Mouse (Mus musculus): ENCODE measurements around the gene Ubn2. TPM values are rescaled to one million over a fixed set of nuclear protein-coding genes. Genes with fewer than 3 reads are reported as not detected.
A peak's percentile ranks its signal among the peaks of the same experiment; 100 is the strongest.

Gene Ubn2
- 12.1 and 13.6 TPM in 2 replicates for total RNA-seq (2012; rRNA removed)
- 10 to 100 TPM; 16.0 to 39.4 TPM for polyA plus RNA-seq (2012; ENCODE audit: insufficient read depth in 1 of 2, insufficient read length in 2 of 2, low read depth in 1 of 2, low replicate concordance in 2 of 2, missing spikeins in 1 of 2)

GRCm38 (mm10) chr6:38433261-38434033 lies at the start of gene Ubn2:
Ubn2 (plus strand) TSS chr6:38433950.
- DNase-seq (ENCODE audit: low read depth, low spot score): peak; percentile 99
- 0 out of 4 replicates have a peak, but pooled peaks of 1 of the 2 experiments have one; percentile 18 for TF ChIP-seq EP300 (IDR thresholded peaks at IDR 0.05; ENCODE audit: low read depth in 1 of 2, low read length in 2 of 2)
- TF ChIP-seq POLR2AphosphoS2 (IDR thresholded peaks at IDR 0.05; ENCODE audit: low read length): peak; percentile 87
- TF ChIP-seq UBTF (IDR thresholded peaks at IDR 0.05; ENCODE audit: borderline replicate concordance, insufficient read depth, low read depth, low read length): peak; percentile 24; the same call in 1 of the 2 replicates
- TF ChIP-seq E2F4 (IDR thresholded peaks at IDR 0.05; ENCODE audit: borderline replicate concordance, low read depth, low read length): no peak
- TF ChIP-seq ZMIZ1 (IDR thresholded peaks at IDR 0.05; ENCODE audit: low read depth, low read length): peak; percentile 84; the same call in 1 of the 2 replicates
- TF ChIP-seq MXI1 (IDR thresholded peaks at IDR 0.05; ENCODE audit: low read depth, low read length): peak; percentile 95
- no peak for TF ChIP-seq ZC3H11A (IDR thresholded peaks at IDR 0.05; ENCODE audit: low read depth, low read length)
- no peak for TF ChIP-seq RAD21 (IDR thresholded peaks at IDR 0.05; ENCODE audit: low read depth, low read length)
- TF ChIP-seq POLR2A (IDR thresholded peaks at IDR 0.05; ENCODE audit: control insufficient read depth in 1 of 2, insufficient read depth in 1 of 2, low read depth in 1 of 2, low read length in 2 of 2, poor library complexity in 1 of 2): peak; percentile 85 to 95
- TF ChIP-seq KAT2A (conservative IDR thresholded peaks at IDR 0.05; ENCODE audit: low read depth, low read length): no peak; the same call in 1 of the 2 replicates
- TF ChIP-seq HCFC1 (IDR thresholded peaks at IDR 0.05; ENCODE audit: low read depth, low read length): peak; percentile 89
- 0 out of 2 replicates have a peak, but pooled peaks have one; percentile 50 for TF ChIP-seq MYC (IDR thresholded peaks at IDR 0.05; ENCODE audit: low read depth, low read length)
- TF ChIP-seq BHLHE40 (IDR thresholded peaks at IDR 0.05; ENCODE audit: borderline replicate concordance, low read depth, low read length): peak; percentile 14; the same call in 1 of the 2 replicates
- 0 out of 2 replicates have a peak, but pooled peaks have one; percentile 35 for TF ChIP-seq POLR2AphosphoS5 (IDR thresholded peaks at IDR 0.05; ENCODE audit: borderline replicate concordance, low read depth, low read length)
- TF ChIP-seq TCF12 (IDR thresholded peaks at IDR 0.05; ENCODE audit: low read depth, low read length): peak; percentile 53; the same call in 1 of the 2 replicates
- no peak for TF ChIP-seq RCOR1 (IDR thresholded peaks at IDR 0.05; ENCODE audit: low read depth, low read length)
- TF ChIP-seq MYB (IDR thresholded peaks at IDR 0.05; ENCODE audit: low read depth, low read length): peak; percentile 47; the same call in 1 of the 2 replicates
- TF ChIP-seq USF2 (IDR thresholded peaks at IDR 0.05; ENCODE audit: borderline replicate concordance in 1 of 2, insufficient read depth in 1 of 2, low read depth in 1 of 2, low read length in 2 of 2): no peak
- peak; percentile 100 for TF ChIP-seq SIN3A (IDR thresholded peaks at IDR 0.05; ENCODE audit: low read length)
- TF ChIP-seq ELF1 (IDR thresholded peaks at IDR 0.05; ENCODE audit: low read depth, low read length): peak; percentile 89
- peak; percentile 81 for TF ChIP-seq NELFE (IDR thresholded peaks at IDR 0.05; ENCODE audit: low read depth, low read length)
- TF ChIP-seq MEF2A (IDR thresholded peaks at IDR 0.05; ENCODE audit: extremely low read depth, insufficient replicate concordance, low read depth, low read length, poor library complexity, severe bottlenecking): no peak
- no peak for TF ChIP-seq GATA1 (IDR thresholded peaks at IDR 0.05; ENCODE audit: low read depth, low read length)
- no peak; the same call in 1 of the 2 replicates for TF ChIP-seq CHD1 (IDR thresholded peaks at IDR 0.05; ENCODE audit: low read depth, low read length)
- no peak for TF ChIP-seq CTCF (IDR thresholded peaks at IDR 0.05 in 2 of 3, conservative IDR thresholded peaks at IDR 0.05 in 1 of 3; ENCODE audit: control insufficient read depth in 1 of 3, insufficient read depth in 1 of 3, low read depth in 2 of 3, low read length in 3 of 3, poor library complexity in 1 of 3, severe bottlenecking in 1 of 3)
- no peak for TF ChIP-seq TAL1 (IDR thresholded peaks at IDR 0.05; ENCODE audit: low read length)
- TF ChIP-seq TBP (IDR thresholded peaks at IDR 0.05; ENCODE audit: low read depth, low read length): peak; percentile 91
- TF ChIP-seq ETS1 (IDR thresholded peaks at IDR 0.05; ENCODE audit: low read depth, low read length): peak; percentile 88
- TF ChIP-seq USF1 (IDR thresholded peaks at IDR 0.05; ENCODE audit: low read depth, low read length): peak; percentile 18; the same call in 1 of the 2 replicates
- peak; percentile 66 for TF ChIP-seq MAX (IDR thresholded peaks at IDR 0.05; ENCODE audit: low read length)
- TF ChIP-seq NRF1 (IDR thresholded peaks at IDR 0.05; ENCODE audit: insufficient read depth, low read depth, low read length, poor library complexity, severe bottlenecking): peak; percentile 93
- Histone ChIP-seq H3K27ac (ENCODE audit: control insufficient read depth, low read depth, low read length) (peak within 1 kb of the TSS; percentile 93), H3K4me3 (ENCODE audit: control insufficient read depth in 1 of 2, insufficient read depth in 1 of 2, low read depth in 2 of 2, low read length in 2 of 2) (peak within 1 kb of the TSS; percentile 76 to 83), H3K27me3 (ENCODE audit: control insufficient read depth in 1 of 2, insufficient read depth in 2 of 2, low read length in 2 of 2) (no peaks in the 10 kb centered on the region), H3K9ac (ENCODE audit: control insufficient read depth, low read depth, low read length, poor library complexity, severe bottlenecking) (peak within 1 kb of the TSS; percentile 93), H3K79me2 (ENCODE audit: control insufficient read depth, insufficient read depth, low read length, poor library complexity) (peaks cover 37% of the 10 kb centered on the region), H3K36me3 (ENCODE audit: control insufficient read depth in 1 of 2, insufficient read depth in 2 of 2, low read length in 2 of 2) (peaks cover 0 to 26% of the 10 kb centered on the region in 2 experiments; a peak in 2 of 4 replicates), H3K4me1 (ENCODE audit: control insufficient read depth in 1 of 2, insufficient read depth in 2 of 2, low read length in 2 of 2) (peaks cover 5 to 11% of the 10 kb centered on the region in 2 experiments), H3K9me3 (replicated peaks; ENCODE audit: insufficient read depth, low read length) (no peaks in the 10 kb centered on the region)

Data from MEL (cell line).